Mouse (Mus musculus) lung, adult 2 months (tissue): ENCODE results near the gene Fbl.

Experiments used
- CTCF ChIP-seq: fragments of 200-500 bp; IDR thresholded peaks from 2 replicates; pipeline ENCODE4 v1.5.1; 2011; ENCODE audit warnings: mild to moderate bottlenecking, low read length, control low read depth; ENCODE audit not compliant: insufficient read depth
- POLR2A ChIP-seq: fragments of 200-500 bp; IDR thresholded peaks from 2 replicates; pipeline ENCODE4 v1.6.1; 2011; ENCODE audit warnings: low read depth, mild to moderate bottlenecking, control low read depth, low read length, borderline replicate concordance; ENCODE audit errors: extremely low read depth

DNA sequence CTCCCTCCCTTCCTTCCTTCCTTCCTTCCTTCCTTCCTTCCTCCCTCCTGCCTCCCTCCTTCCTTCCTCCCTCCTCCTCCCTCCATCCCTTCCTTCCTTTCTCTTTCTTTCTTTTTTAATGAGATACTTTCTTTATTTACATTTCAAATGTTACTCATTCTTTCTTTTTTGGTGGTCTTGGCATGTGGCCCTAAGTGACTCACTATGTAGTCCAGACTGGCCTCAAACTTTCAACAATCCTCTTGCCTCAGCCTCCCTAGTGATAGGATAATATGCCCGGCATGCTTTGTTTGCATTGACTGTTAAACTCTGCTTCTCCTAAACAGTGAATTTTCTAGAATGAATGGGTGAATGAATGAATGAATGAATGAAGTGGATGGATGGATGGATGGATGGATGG lies 19.7 kb upstream of the Fbl start:
- no peak for TF ChIP-seq POLR2A
- no peak for TF ChIP-seq CTCF
